Mouse (Mus musculus): ENCODE measurements around the gene Xcr1. TPM values are rescaled to one million over a fixed set of nuclear protein-coding genes. Genes with fewer than 3 reads are reported as not detected.

Gene Xcr1
- total and polyA plus RNA-seq, 2 experiments from 2014 or later: 0.12 TPM; not detected in 1

- TF ChIP-seq EP300 (IDR thresholded peaks at IDR 0.05; ENCODE audit: low read depth): no peak
- 0 out of 2 replicates have a peak, but pooled peaks have one; percentile 12 for TF ChIP-seq CTCF (IDR thresholded peaks at IDR 0.05; ENCODE audit: low read depth)
- ATAC-seq (ENCODE audit: insufficient read depth, low read depth): no peak
- H3K36me3 ChIP-seq (replicated peaks; ENCODE audit: control insufficient read depth, insufficient read depth, low read length): peaks cover 69% of the 10 kb centered on the region
- H3K4me2 ChIP-seq (ENCODE audit: low read depth, low read length): no peak overlapping the region
- no peaks in the 10 kb centered on the region for H3K9me3 ChIP-seq (replicated peaks; ENCODE audit: control insufficient read depth, low read length)
- H3K4me1 ChIP-seq (ENCODE audit: control insufficient read depth, insufficient read depth): no peaks in the 10 kb centered on the region
- no peak overlapping the region for H3K9ac ChIP-seq (replicated peaks; ENCODE audit: low read depth, low read length)
- no peak for DNase-seq (ENCODE audit: low spot score)
- no peaks in the 10 kb centered on the region for H3K27me3 ChIP-seq (ENCODE audit: control insufficient read depth, insufficient read depth, low read length)
- no peak overlapping the region for H3K27ac ChIP-seq (ENCODE audit: low read depth)
- H3K4me3 ChIP-seq (ENCODE audit: low read depth, low read length): no peak overlapping the region
Measured at GRCm38 (mm10) chr9:123802896-123803295, 58.9 kb downstream of the Xcr1 start.

- Histone ChIP-seq H3K4me2 (ENCODE audit: low read depth, low read length) (no peak overlapping the region), H3K27me3 (ENCODE audit: control insufficient read depth, insufficient read depth, low read length) (no peaks in the 10 kb centered on the region), H3K9me3 (replicated peaks; ENCODE audit: control insufficient read depth, low read length) (no peaks in the 10 kb centered on the region), H3K36me3 (replicated peaks; ENCODE audit: control insufficient read depth, insufficient read depth, low read length) (peaks cover 74% of the 10 kb centered on the region), H3K27ac (ENCODE audit: low read depth) (no peak overlapping the region), H3K9ac (replicated peaks; ENCODE audit: low read depth, low read length) (no peak overlapping the region), H3K4me1 (ENCODE audit: control insufficient read depth, insufficient read depth) (no peaks in the 10 kb centered on the region), H3K4me3 (ENCODE audit: low read depth, low read length) (no peak overlapping the region)
- ATAC-seq (ENCODE audit: insufficient read depth, low read depth) (no peak), DNase-seq (ENCODE audit: low spot score) (no peak)
- no peak for TF ChIP-seq EP300 (IDR thresholded peaks at IDR 0.05; ENCODE audit: low read depth)
- TF ChIP-seq CTCF (IDR thresholded peaks at IDR 0.05; ENCODE audit: low read depth): no peak
- WGBS: 82% methylated on average over 2 of the region's 2 CpGs
Measured at GRCm38 (mm10) chr9:123802421-123802820, 59.4 kb downstream of the Xcr1 start.

Other genes with a start within 250 kb of the Xcr1 start
- not detected in 2 replicates for gene Slc6a20b, start 229.5 kb downstream of the Xcr1 start, total RNA-seq (2014; rRNA removed; ENCODE audit: low replicate concordance)
- 0.10 TPM in 2 replicates for gene Slc6a20b, start 229.5 kb downstream of the Xcr1 start, polyA plus RNA-seq (2015; fragmentation: Nextera tagmentation; extraction: Ambion mirVana)
- gene Ccr9, start 183.6 kb downstream of the Xcr1 start, total RNA-seq (2014; rRNA removed; ENCODE audit: low replicate concordance): 1.2 and 4.8 TPM in 2 replicates
- 0.04 and 0.08 TPM in 2 replicates for gene Ccr9, start 183.6 kb downstream of the Xcr1 start, polyA plus RNA-seq (2015; fragmentation: Nextera tagmentation; extraction: Ambion mirVana)
- not detected in 2 replicates for gene Slc6a20a, start 183.1 kb downstream of the Xcr1 start, total RNA-seq (2014; rRNA removed; ENCODE audit: low replicate concordance)
- gene Slc6a20a, start 183.1 kb downstream of the Xcr1 start, polyA plus RNA-seq (2015; fragmentation: Nextera tagmentation; extraction: Ambion mirVana): not detected in 2 replicates
- 11.2 and 28.4 TPM in 2 replicates for gene Lztfl1, start 144.3 kb downstream of the Xcr1 start, total RNA-seq (2014; rRNA removed; ENCODE audit: low replicate concordance)
- gene Lztfl1, start 144.3 kb downstream of the Xcr1 start, polyA plus RNA-seq (2015; fragmentation: Nextera tagmentation; extraction: Ambion mirVana): 36.2 and 37.7 TPM in 2 replicates
- gene Cxcr6, start 55.6 kb downstream of the Xcr1 start, total RNA-seq (2014; rRNA removed; ENCODE audit: low replicate concordance): not detected in 2 replicates
- 0.14 and 0.30 TPM in 2 replicates for gene Cxcr6, start 55.6 kb downstream of the Xcr1 start, polyA plus RNA-seq (2015; fragmentation: Nextera tagmentation; extraction: Ambion mirVana)
- 62.5 and 82.7 TPM in 2 replicates for gene Fyco1, start 10.1 kb downstream of the Xcr1 start, total RNA-seq (2014; rRNA removed; ENCODE audit: low replicate concordance)
- 35.3 and 40.9 TPM in 2 replicates for gene Fyco1, start 10.1 kb downstream of the Xcr1 start, polyA plus RNA-seq (2015; fragmentation: Nextera tagmentation; extraction: Ambion mirVana)
- 1.3 and 2.4 TPM in 2 replicates for gene Ccr1, start 106.7 kb upstream of the Xcr1 start, total RNA-seq (2014; rRNA removed; ENCODE audit: low replicate concordance)
- 1.9 and 2.4 TPM in 2 replicates for gene Ccr1, start 106.7 kb upstream of the Xcr1 start, polyA plus RNA-seq (2015; fragmentation: Nextera tagmentation; extraction: Ambion mirVana)
- gene Ccr1l1, start 116.4 kb upstream of the Xcr1 start, total RNA-seq (2014; rRNA removed; ENCODE audit: low replicate concordance): not detected in 2 replicates
- gene Ccr1l1, start 116.4 kb upstream of the Xcr1 start, polyA plus RNA-seq (2015; fragmentation: Nextera tagmentation; extraction: Ambion mirVana): not detected in 2 replicates
- gene Ccr3, start 159.9 kb upstream of the Xcr1 start, total RNA-seq (2014; rRNA removed; ENCODE audit: low replicate concordance): not detected in 2 replicates
- 0.03 TPM in 1 of 2 replicates, not detected in the other for gene Ccr3, start 159.9 kb upstream of the Xcr1 start, polyA plus RNA-seq (2015; fragmentation: Nextera tagmentation; extraction: Ambion mirVana)
- 5.0 TPM in 1 of 2 replicates, not detected in the other for gene Ccr2, start 239.9 kb upstream of the Xcr1 start, total RNA-seq (2014; rRNA removed; ENCODE audit: low replicate concordance)
- gene Ccr2, start 239.9 kb upstream of the Xcr1 start, polyA plus RNA-seq (2015; fragmentation: Nextera tagmentation; extraction: Ambion mirVana): 0.71 and 0.89 TPM in 2 replicates

All from heart, postnatal 0 days (tissue).